Mouse (Mus musculus) erythroid progenitor cell, adult 5-6 weeks (primary cell): ENCODE results near the gene Kirrel2. TPM values are rescaled to one million over a fixed set of nuclear protein-coding genes. Genes with fewer than 3 reads are reported as not detected.
A peak's percentile ranks its signal among the peaks of the same experiment; 100 is the strongest.

Experiments used
- ATAC-seq: replicated peaks from 2 replicates; pipeline ENCODE4 v1.8.0; 2016; ENCODE audit warnings: moderate number of reproducible peaks, mild to moderate bottlenecking, moderate TSS enrichment, inconsistent platforms; ENCODE audit not compliant: poor library complexity, low FRiP score, severe bottlenecking
- total RNA-seq, 2 experiments: library from RNA; stranded (forward) in 1 of 2; stranded (reverse) in 1 of 2; fragments of 150-400 nt in 1 of 2; fragments of 186-747, 209-891 nt in 1 of 2; gene quantifications; 2 replicates each; pipeline versions ENCODE4 v1.2.3 to v1.2.4; 2015 to 2017; ENCODE audit warnings: low replicate concordance in 2 of 2

Kirrel2 gene
- total RNA-seq, 2 experiments from 2014 or later: not detected

DNA sequence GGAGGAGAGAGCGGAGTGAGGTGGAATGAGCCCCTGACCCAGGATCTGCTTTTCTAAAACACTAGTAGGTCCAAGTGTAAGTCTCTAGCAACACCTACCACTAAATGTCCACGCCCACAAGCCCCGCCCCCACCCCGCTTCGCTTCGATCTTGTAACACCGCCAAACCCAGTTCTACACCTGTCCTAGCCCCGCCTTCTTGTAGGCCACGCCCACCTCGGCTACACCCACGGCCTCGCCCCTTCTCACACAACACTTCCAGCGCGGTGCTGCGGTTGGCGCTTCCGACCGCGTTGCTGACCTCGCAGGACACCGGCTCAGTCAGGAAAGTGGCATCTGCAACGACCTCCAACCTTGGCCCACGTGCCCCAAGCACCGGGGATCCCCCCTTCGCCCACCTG is 3.7 kb downstream of the Kirrel2 start:
- 0 out of 2 replicates have a peak, but pooled peaks have one; percentile 48 for ATAC-seq

DNA sequence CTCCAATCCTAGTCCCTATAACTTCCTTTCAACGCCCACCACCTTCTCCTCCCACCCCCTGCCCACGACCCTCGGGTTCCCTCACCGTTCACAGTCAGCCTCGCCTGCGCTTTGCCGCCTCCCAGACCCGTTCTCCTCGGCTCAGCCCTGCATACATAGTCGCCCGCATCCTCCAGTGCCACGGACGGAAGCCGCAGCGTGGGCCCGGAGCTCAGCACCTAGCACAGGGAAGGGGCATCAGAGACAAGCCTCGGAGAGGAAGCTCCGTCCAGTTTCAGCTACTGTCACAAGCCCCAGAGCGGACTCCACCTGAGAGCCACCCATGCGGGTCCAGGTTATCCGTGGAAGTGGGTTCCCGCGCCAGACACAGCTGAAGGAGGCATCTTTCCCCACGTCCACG is 4.2 kb downstream of the Kirrel2 start:
- ATAC-seq: no peak; the same call in 1 of the 2 replicates

DNA sequence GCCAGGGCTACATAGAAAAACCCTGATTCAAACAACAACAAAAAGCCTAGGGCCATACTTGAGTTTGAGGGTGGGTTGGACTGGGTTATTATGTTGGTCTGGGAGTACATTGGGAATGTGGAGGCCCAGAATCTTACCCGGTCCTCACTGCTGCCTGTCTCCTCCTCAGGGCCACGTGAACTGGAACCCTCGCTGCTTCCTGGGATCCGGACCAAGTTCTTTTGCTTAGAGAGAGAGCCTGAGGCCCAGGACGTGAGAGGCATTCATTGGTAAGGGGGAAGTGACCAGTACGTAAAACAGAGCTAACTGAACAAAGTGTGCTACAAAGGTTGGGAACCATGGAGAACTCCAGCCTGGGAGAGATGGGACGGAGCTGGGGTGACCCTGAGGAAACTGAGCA is 7.2 kb downstream of the Kirrel2 start:
- no peak for ATAC-seq

DNA sequence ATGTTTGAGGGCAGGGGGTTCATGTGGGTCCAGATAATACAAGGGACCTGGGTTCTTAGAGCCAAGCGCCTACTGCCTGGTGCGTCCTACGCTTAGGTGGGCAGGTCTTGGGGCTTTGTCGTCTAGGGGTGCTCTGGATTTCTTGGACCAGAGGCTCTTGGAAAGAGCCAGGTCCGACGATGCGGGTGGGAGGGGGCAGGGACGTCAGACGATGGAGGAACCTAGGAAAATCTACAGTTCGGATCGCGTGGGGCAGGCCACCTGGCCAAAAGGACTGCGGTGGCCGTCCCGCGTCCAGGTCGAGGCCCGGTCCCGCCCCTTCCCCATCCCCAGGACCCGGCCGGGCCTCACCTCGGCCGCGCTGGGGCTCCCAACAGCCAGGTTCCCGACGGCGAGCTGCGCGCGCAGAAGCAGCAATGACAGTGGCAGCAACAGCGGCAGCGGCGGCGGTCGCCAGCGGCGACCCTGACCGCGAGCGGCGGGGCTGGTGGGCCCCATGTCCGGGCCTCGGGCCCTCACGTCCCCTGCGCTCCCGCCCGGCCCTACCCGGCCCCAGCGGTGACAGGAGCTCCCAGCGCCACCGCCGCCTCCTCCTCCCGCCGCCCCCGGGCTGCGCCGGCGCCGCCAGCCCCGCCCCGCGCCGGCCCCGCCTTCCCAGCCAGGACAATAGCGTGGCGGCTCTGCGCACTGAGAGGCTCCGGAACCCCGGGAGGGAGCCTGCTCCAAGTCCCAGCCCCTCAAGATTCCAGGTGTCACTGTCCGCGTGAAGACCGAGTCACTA is 12.3 kb downstream of the Kirrel2 start, which contains the start of gene Aplp1:
Gene Aplp1, minus strand, starts transcription at position 565 of the 781 bp plus-strand sequence.
- ATAC-seq: no peak

DNA sequence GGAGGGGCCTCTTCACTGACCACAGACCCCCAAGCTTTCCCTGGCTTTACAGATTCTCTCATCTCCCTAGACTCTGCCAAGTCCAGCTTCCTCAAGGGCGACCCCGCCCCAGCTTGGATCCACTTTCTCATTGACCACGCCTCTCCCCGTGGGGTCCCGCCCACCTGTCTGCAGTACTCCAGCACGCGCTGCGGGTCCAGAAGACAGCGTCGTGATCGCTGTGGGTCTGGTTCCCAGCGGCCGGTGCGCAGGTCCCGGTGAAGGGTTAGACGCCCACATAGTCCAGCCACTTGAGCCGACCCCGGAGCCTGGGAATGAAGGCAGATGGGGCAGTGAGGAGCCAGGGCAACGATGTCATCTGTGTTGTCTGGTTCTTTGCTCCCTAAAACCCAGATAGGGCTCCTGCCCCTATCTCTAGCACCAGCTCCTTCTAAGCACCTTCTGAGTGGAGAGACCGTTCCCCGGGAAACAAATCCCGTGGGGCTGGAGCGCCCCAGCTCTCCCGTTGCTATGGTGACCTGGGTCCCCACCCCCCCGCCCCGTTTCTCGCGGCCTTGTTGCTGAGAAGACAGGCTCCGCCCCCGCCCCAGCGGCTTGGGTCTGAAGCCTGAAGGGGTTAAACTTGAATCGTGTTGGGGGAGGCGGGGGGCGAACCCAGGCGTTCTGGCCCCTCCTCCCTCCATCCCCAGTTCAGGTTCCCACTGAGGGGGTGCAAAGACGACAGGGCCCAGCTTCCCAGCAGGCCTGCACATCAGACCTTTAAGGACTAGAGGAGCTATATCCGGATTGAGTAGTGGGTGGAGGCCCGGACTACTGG is 13.1 kb downstream of the Kirrel2 start:
- ATAC-seq: no peak

DNA sequence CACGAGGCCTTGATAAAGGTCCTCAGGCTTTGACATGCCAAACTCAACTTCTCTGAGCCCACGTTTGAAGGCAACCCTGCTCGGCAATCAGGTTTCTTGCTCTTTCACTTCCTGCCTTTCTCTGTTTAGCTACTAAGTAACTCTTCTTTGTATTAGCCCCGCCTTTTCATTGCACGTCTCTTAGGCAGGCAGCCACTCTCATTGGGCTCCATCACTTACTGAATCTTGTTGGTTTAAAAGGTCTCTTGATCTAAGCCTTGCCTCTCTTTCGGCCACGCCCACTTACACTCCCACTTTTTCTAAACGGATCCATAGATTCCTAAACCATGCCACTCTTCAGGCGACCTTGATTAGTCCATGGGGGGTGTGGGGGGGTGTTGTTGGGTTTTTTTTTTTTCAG is 13.8 kb downstream of the Kirrel2 start:
- no peak for ATAC-seq

DNA sequence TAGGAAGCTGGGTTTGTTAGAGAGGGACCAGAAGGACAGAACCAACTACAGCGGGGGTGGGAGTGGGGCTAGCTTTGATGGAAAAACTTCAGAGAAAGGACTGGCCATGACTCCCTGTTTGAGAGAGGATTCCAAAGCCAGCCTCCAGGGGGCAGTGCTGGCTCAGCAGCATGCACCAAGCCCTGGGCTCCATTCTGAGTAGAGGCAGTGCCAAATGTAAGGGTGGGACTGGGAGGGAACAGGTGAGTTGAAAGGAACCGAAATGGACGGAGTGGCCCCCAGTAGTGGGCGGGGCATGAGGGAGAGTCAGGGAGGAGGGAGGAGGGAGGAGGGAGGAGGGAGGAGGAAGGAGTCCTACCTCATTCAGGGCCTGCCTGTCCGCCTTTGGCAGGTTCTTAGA is 16.8 kb downstream of the Kirrel2 start:
- ATAC-seq: peak; percentile 51; the same call in 1 of the 2 replicates

DNA sequence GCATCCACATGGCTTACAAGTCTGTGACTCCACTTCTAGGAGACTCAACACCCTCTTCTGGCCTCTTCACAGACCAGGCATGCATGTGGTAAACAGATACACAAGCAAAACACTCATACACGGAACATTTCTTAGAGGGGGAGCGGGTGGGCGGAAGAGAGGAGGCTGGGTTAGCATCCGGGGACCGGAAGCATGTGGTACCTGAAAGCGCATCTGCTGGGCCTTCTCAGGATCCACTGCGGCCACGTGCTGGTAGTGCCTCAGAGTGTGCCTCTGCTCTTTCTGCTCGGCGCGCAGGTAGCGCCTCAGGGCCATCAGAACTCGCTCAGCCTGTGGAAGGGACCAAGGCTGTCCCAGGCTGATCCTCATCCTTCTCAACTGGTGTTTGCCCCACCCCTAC is 17.8 kb downstream of the Kirrel2 start:
- no peak for ATAC-seq

DNA sequence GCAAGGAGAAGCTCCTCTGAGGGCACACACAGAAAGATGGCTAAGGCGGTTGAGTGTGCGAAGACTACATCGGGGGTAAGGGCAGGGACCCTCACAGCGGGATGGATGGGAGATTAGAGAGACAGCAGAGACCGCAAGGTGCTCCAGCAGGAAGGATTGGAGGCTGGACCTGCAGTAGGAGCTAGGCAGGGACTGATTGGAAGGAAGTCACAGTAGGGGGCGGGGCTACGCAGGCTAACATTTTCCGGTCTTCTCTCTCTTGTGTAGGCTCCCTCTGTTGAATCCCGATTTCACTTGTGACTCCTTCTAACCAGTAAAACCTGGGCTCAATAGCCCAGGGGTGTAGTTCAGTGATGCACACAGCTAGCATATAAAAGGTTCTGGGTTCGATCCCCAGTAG is 20.6 kb downstream of the Kirrel2 start:
- no peak for ATAC-seq

DNA sequence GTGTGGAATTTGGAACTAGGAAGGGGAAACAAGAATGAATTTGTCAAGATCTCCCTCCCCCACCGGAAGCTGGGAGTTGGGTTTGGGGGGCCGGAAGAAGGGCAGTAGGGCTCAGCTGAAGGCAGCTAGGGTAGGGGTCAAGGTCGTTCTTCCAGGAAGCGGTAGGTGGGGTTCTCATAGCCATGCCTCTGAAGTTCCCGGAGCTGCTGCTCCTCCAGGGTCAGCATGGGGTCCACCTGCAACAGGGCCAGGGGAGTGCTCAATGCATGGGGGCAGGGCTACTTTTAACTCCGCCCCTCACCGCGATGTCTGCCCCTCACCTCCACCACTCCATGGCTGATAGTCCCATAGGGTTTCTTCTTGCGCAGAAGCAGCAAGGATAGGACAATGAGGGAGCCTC is 22.3 kb downstream of the Kirrel2 start:
- no peak for ATAC-seq

DNA sequence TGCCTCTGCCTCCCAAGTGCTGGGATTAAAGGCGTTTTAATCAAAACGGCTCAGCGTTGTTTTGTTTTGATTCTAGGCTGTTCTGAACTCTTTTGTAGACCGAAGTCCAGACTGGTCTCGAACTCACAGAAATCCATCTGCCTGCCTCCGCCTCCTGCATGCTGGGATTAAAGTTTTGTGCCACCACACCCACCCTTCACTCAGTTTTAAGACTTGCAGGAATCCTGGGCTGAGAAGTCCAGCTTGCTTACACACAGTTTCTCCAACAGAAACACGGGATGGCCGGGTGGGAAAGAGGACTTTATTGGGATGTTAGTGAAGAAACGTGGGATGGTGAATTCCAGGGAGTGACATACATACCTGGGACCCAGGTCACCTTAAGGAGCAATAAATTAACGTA is 22.8 kb downstream of the Kirrel2 start:
- no peak for ATAC-seq

DNA sequence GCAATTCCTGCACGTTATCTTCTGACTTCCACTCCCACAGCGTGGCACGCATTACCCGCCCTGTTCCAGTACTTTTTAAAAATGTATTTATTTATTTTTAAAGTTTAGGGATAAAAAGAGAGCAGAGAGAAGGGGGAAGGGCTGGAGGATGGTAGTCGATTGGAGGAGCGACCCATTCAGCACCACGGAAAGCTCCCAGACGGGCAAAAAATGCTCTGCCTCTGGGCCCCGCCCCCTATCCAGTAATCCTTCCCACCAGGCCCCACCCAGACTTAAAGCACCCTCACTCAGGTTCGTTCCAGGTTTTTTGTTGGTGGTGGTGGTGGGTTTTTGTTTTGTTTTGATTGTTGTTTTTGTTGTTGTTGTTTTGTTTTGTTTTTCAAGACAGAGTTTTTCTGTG is 23.3 kb downstream of the Kirrel2 start:
- ATAC-seq: no peak

DNA sequence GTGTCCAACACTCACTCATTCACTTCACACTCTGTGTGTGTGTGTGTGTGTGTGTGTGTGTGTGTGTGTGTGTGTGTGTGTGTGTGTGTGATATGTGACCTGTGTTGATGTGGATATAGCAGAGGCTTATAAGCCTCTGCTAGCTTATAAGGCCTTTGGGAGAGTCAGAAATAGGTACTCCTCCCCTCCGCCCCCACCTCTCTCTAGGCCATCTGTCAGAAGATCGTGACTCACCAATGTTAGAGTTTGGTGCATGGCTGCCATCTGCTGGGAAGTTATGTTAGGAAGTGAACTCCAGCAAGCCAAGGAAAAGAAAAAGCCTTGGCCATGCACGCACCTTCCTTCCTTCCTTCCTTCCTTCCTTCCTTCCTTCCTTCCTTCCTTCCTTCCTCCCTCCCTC is 25.7 kb downstream of the Kirrel2 start:
- no peak for ATAC-seq

DNA sequence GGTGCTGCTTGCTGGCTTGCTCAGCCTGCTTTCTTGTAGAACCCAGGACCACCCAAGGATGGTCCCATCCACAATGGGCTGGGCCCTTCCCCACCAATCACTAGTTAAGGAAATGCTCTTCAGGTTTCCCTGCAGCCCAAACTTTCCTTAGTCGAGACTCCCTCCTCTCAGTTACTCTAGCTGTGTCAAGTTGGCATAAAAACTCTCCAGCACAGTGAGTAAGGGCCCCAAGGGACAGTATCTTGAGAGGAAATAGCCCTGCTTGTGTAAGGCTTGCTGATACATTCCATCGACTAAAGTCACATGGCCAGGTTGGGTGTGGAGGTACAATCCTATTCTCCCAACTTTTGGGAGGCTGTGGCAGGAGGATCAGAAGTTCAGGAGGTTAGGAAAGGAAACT is 27.3 kb downstream of the Kirrel2 start:
- ATAC-seq: no peak

DNA sequence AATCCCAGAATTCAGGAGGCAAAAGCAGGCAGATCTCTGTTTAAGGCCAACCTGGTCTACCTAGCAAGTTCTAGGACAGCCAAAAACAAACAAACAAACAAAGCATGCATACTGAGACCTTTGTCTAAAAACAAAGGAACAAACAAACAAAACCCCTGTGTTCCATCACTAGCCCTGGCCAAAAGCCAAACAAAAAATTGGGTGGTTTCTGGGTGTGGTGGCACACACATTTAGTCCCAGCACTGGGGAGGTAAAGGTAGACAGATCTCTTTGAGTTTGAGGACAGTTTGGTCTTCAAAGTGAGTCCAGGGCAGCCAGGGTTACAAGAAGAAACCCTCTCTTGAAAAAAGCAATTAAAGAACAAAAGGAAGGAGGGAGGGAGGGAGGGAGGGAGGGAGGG is 28.2 kb downstream of the Kirrel2 start:
- ATAC-seq: no peak

DNA sequence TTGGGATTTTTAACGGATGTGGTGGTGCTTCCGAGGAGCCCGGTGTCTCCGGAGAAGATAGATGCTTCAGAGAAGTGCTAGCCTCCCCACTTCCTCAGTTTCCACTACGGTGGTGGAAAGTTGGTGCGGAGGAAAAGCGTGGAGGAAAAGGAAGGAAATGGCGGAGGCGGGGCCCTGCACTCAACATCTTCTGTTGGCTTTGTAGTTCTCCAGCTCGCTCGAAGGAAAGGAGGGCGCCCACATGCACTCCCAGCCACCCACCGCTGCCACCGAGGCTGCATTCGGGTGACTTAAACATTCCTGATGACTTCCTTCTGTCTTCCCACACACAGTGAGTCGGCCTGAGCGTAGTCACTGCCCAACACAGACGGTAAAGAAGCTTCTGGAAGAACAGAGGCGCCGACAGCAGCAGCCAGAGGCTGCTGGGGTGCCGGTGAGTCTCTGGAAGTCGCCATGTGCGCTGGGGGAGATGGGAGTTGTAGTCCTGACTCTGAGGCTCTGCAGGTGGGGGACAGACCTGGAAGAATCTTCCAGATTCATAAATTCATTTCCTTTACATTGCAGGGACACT is 34.3 kb downstream of the Kirrel2 start:
- no peak for ATAC-seq

DNA sequence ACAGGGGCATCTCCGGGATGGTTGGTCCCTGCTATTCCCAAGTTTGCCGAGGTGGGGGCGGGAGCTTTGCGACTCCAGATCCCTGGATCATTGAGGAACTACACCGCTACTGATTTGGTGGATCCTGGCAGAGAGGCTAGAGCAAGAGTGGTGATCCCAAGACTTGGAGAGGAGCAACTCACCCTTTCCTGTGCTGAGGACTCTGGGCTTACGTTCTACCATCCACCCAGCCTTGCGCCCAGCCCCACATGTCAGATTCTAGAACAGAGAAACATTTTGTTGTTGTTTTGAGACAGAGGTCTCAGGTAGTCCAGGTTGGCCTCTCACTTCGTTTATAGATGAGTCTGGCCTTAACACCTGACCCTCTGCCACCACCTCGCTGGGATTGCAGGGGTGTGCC is 34.9 kb downstream of the Kirrel2 start:
- no peak for ATAC-seq

DNA sequence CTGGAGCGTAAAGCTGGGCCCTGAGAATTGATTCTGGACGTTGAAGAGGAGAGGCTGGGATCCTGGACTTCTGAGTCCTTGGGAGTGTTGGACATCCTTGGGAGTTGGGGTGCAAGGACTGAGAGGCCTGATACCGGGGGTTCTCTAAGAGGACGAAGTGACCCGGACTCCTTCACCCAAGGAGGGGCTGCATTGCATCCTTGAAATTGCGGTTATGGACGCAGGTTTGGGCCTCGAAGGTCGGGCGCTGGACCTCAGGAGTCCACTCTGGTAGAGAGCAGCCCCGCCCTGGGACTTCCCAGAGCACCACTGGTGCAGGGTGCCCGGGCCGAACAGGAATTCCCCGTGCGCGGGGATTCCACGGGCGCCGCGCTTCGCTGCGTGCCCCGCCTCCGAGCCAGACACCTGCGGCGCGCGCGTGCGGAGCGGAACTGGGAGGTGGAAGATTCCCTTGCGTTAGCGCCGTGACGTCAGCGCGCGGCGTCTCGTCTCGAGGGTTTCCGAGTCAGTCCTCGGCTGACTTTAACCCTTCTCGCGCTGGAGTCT is 35.5 kb downstream of the Kirrel2 start:
- ATAC-seq: peak; percentile 49; the same call in 1 of the 2 replicates

DNA sequence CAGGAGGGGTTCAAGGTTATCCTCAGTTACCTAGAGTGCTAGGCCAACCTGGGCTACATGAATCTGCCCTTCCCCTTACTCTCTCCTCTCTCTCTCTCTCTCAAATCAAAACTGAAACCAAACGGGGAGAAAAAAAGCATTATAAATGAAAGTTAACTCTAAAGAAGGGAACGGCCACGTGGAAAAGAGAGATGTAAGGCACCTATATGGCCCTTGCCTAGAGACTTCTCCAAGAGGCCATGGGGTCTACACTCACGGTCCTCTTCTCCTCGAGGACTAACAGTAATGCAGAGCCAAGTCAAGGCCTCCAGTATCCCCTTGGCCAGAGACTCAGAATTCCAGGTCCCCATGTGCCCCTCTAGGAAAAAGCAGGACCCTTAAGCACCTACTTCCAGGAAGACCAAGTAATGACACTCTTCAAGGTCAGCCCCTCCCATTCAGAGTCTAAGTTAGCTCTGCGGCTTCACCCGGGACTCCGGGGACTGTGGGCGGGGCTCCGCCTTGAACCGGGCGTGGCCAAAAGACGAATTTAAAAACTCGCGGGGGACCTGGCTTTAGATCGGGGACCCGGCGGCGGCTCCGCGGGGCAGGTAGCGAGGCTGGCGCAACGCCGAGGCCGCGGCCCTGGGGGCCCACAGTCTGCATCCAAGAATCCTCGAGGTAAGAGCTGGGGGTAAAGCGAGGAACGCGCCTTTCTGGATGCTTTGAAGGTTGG is 36.2 kb downstream of the Kirrel2 start, which contains the start of gene Nfkbid:
Gene Nfkbid, plus strand, starts transcription at position 558 of the 715 bp plus-strand sequence.
- ATAC-seq: peak; percentile 72

DNA sequence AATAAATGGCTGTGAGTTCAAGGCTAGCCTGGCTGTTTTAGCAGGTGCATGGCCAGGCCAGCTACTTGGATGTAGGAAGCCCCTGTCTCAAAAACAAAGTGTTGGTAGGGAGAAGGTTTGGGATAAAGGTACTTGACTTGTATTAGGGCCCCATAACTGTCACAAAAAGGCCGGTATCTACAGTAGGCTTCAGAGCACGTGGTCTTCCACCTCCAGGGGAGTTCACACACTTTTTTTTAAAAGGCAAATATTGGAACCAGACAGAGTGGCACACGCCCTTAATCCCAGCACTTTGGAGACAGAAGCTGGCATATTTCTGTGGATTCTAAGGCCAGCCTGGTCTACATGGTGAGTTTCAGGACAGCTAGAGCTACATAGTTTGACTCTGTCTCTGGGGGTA is 36.8 kb downstream of the Kirrel2 start:
- no peak for ATAC-seq
